Mouse (Mus musculus) stomach, embryonic 16.5 days (tissue): Measurements from ENCODE around the gene Fndc3b. TPM values are rescaled to one million over a fixed set of nuclear protein-coding genes. Genes with fewer than 3 reads are reported as not detected.
"Not testable (repeated sequence)": the region's sequence is repeated elsewhere in the genome, so short reads cannot be mapped to it uniquely, and the experiment has no call there.

ENCODE experiments used
- ATAC-seq: fragments of 200-750 bp; cut with Nextera tagmentation; 2 replicates; pipeline ENCODE4 v1.8.0; 2017; ENCODE audit warnings: moderate number of reproducible peaks, moderate TSS enrichment; ENCODE audit not compliant: insufficient read depth, low FRiP score
- H3K27ac ChIP-seq: fragments of 300-500 bp; sonication (generic); 2 replicates; pipeline ENCODE4 v1.5.1; 2014; ENCODE audit warnings: low read length
- H3K27me3 ChIP-seq: fragments of 300-500 bp; sonication (generic); 2 replicates; pipeline ENCODE4 v1.6.1; 2014; ENCODE audit warnings: low read length, control low read depth, mixed read lengths; ENCODE audit not compliant: control insufficient read depth, insufficient read depth
- H3K36me3 ChIP-seq: fragments of 300-500 bp; sonication (generic); 2 replicates; pipeline ENCODE4 v1.6.1; 2014; ENCODE audit warnings: low read length; ENCODE audit not compliant: control insufficient read depth, insufficient read depth
- H3K4me1 ChIP-seq: fragments of 300-500 bp; sonication (generic); 2 replicates; pipeline ENCODE4 v1.6.1; 2014; ENCODE audit warnings: low read length, control low read depth, mixed read lengths; ENCODE audit not compliant: control insufficient read depth, insufficient read depth
- H3K4me2 ChIP-seq: fragments of 300-500 bp; sonication (generic); 2 replicates; pipeline ENCODE4 v1.6.1; 2014; ENCODE audit warnings: low read depth, low read length, mixed read lengths
- H3K4me3 ChIP-seq: fragments of 300-500 bp; sonication (generic); replicated peaks from 2 replicates; pipeline ENCODE4 v1.5.1; 2014; ENCODE audit warnings: mild to moderate bottlenecking, low read length
- H3K9ac ChIP-seq: fragments of 300-500 bp; sonication (generic); 2 replicates; pipeline ENCODE4 v1.6.1; 2014; ENCODE audit warnings: low read length
- H3K9me3 ChIP-seq: fragments of 300-500 bp; sonication (generic); replicated peaks from 2 replicates; pipeline ENCODE4 v1.6.1; 2016; ENCODE audit warnings: low read length, control low read depth; ENCODE audit not compliant: control insufficient read depth
- WGBS: fragments of 180-500 bp; shearing (Covaris S2); extraction: QIAGEN DNeasy Blood & Tissue Kit; methylation state at CpG from one replicate; pipeline ENCODE4 v1.1.7; 2014; 5-methylcytosine and 5-hydroxymethylcytosine counted together
- polyA plus RNA-seq: library from polyadenylated mRNA; unstranded; fragments of >200 nt; fragmentation: Nextera tagmentation; extraction: Ambion mirVana; gene quantifications from 2 replicates; pipeline ENCODE4 v1.2.1, GENCODE M21; 2015

Gene Fndc3b
- polyA plus RNA-seq, 1 experiment from 2014 or later: 28.6 TPM

DNA sequence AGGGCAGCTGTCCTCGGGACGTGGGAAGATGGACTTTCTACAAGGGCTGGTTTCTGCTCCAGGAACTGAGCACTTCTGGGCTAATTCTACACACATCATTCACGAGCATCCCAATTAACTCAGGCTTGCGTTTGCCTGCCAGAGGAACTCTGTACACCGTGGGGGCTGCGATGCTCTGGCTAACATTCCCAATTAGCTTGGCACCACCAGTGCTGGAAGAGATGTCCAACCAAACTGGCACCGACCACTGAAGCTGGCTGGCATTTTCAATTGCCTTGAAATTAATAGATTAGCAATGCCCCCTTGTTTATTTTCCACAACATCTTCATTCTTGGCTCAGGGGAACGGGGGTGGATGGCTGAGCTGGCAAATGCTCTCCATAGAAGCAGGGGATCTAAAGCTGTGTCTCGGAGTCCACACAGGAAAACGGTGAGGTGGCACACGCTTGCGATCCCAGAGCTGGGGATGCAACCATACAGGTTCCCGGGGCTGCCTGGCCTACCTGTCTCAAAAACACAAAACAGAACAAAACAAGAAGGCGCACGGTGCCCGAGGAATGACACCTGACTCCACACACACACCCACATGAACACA is 232.4 kb downstream of the Fndc3b start:
- Histone ChIP-seq H3K27ac (no peak overlapping the region), H3K4me3 (no peak overlapping the region), H3K36me3 (peaks cover 10% of the 10 kb centered on the region), H3K4me1 (no peaks in the 10 kb centered on the region), H3K4me2 (no peak overlapping the region), H3K9me3 (no peaks in the 10 kb centered on the region), H3K27me3 (no peaks in the 10 kb centered on the region), H3K9ac (no peak overlapping the region)
- 88% methylated on average over 16 of the region's 16 CpGs for WGBS
- ATAC-seq: no peak

- not testable (repeated sequence) for ATAC-seq, H3K9ac ChIP-seq, H3K27ac ChIP-seq, H3K4me2 ChIP-seq, H3K4me1 ChIP-seq, H3K27me3 ChIP-seq, H3K4me3 ChIP-seq, H3K9me3 ChIP-seq
- peaks cover 17% of the 10 kb centered on the region for H3K36me3 ChIP-seq
- 88% methylated on average over 3 of the region's 3 CpGs for WGBS
These were observed 233.4 kb downstream of the Fndc3b start for GRCm38 (mm10) chr3:27477749-27478148.

DNA sequence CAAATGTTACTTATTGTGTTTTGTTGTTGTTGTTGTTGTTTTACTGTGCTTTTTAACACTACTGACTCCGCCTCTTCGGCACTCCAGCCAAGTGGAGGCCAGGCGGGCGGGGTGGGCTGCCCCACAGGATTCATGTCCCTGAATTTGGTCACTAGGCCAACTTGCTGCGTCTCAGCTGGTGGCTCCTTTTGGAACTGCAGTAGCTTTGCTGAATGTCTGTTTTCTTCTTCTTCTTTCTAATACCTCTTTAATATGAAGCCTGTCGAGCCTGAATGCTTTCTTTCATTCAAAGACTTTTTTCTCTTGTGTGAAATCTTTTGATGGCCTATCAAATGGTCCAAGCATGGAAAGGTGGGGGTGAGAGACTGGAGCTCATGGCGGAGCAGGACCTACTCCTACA is 235.2 kb downstream of the Fndc3b start:
- Histone ChIP-seq H3K27ac (no peak overlapping the region), H3K9ac (no peak overlapping the region), H3K9me3 (no peaks in the 10 kb centered on the region; the same call in 1 of the 2 replicates), H3K4me1 (no peaks in the 10 kb centered on the region), H3K27me3 (no peaks in the 10 kb centered on the region), H3K4me3 (no peak overlapping the region), H3K4me2 (no peak overlapping the region), H3K36me3 (peaks cover 17% of the 10 kb centered on the region)
- no peak for ATAC-seq
- 86% methylated on average over 7 of the region's 7 CpGs for WGBS

DNA sequence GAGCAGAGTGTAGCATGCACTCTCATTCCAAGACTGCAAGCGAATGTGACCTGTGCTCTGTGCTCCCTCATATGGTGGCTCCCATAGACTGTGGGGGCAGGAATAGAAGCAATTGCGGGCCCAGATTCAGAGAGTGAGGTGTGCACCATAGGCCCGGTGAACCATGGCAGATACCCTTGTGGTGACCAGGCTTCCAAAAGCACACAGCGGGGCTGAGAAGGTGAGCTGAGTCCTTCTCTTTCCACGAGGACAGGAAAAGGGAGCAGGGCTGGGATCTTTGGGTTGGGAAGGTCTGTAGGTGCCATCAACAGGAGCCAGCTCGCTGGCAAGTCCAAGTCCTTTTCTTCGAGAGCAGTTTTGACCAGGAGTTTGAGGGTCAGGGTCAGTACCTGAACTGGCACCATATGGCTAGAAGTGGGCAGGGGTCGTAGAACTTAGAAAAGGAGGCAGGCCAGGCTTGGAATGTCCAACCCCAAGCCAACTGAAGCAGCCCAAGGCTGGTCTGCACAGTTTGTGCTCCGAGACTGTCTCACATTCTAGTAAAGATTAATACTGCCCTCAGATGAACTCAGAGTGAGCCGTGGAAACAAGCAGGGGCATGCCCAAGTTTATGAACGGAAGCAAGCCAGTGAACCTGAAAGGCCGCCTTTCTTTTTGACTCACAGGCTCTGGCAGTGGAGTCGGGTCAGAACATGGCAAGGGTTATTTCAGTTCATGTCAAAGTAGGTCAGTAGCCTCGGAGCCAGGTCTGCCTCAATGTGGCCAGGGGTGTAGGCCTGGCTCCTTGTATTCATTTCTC is 237.1 kb downstream of the Fndc3b start:
- ATAC-seq: no peak
- no peaks in the 10 kb centered on the region for H3K27me3 ChIP-seq
- WGBS: 88% methylated on average over 14 of the region's 14 CpGs

DNA sequence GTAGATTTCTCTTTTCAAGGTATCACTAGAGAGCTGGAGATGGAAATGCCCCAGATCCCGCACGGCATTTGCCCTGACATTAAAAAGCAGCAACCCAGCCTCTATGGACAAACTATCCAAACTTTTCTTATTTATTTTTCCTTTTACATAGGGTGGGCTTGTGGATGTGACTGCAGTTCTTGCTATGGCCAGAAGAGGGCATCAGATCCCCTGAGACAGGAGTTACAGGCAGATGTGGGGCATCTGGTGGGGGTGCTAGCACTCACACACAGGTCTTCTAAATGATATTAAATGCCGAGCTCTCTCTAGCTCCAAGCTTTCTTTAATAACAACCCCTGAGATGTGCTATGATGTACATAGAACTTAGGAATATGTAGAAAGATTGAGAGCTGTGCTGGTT is 238.3 kb downstream of the Fndc3b start:
- Histone ChIP-seq H3K4me2 (no peak overlapping the region), H3K9ac (no peak overlapping the region), H3K9me3 (no peaks in the 10 kb centered on the region; the same call in 1 of the 2 replicates), H3K4me1 (no peaks in the 10 kb centered on the region), H3K27ac (no peak overlapping the region), H3K36me3 (peaks cover 17% of the 10 kb centered on the region), H3K4me3 (no peak overlapping the region), H3K27me3 (no peaks in the 10 kb centered on the region)
- WGBS: 95% methylated on average over 3 of the region's 3 CpGs
- ATAC-seq: no peak

More for the DNA sequence above, 237.1 kb downstream of the Fndc3b start:
- Histone ChIP-seq H3K4me2 (no peak overlapping the region), H3K27ac (no peak overlapping the region), H3K9ac (no peak overlapping the region), H3K4me1 (no peaks in the 10 kb centered on the region), H3K9me3 (no peaks in the 10 kb centered on the region; the same call in 1 of the 2 replicates), H3K4me3 (no peak overlapping the region), H3K36me3 (peaks cover 17% of the 10 kb centered on the region)

DNA sequence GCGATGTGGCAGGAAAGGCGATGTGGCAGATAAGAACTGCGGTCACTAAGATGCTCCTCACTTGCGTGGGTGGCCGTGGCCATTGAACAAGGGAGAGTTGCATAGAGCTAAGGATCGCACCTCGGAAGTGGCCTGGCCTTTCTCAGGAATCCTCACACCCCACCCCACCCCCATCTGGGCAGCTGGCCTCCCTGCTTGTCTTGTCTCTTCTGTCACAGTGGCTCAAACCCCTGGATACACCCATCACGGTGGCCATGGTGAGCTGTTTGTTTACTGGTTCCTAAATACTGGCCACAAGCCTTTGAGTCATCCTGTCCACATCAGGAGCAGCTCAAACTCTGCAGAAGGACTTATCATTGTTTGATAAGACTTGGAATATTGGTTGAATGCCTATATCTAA is 240.3 kb downstream of the Fndc3b start:
- Histone ChIP-seq H3K36me3 (peaks cover 17% of the 10 kb centered on the region), H3K4me1 (no peaks in the 10 kb centered on the region), H3K27ac (no peak overlapping the region), H3K4me3 (no peak overlapping the region), H3K4me2 (no peak overlapping the region), H3K27me3 (no peaks in the 10 kb centered on the region), H3K9ac (no peak overlapping the region), H3K9me3 (no peaks in the 10 kb centered on the region; the same call in 1 of the 2 replicates)
- WGBS: 77% methylated on average over 8 of the region's 8 CpGs
- ATAC-seq: no peak

- Histone ChIP-seq H3K4me1 (no peaks in the 10 kb centered on the region), H3K27ac (no peak overlapping the region), H3K4me2 (no peak overlapping the region), H3K9me3 (no peaks in the 10 kb centered on the region; the same call in 1 of the 2 replicates), H3K27me3 (no peaks in the 10 kb centered on the region), H3K4me3 (no peak overlapping the region), H3K36me3 (peaks cover 17% of the 10 kb centered on the region), H3K9ac (no peak overlapping the region)
- ATAC-seq: no peak
- 86% methylated on average over 8 of the region's 8 CpGs for WGBS
These were observed 241.1 kb downstream of the Fndc3b start for GRCm38 (mm10) chr3:27469971-27470370.

- no peaks in the 10 kb centered on the region for H3K4me1 ChIP-seq
- H3K27ac ChIP-seq: no peak overlapping the region
- no peak overlapping the region for H3K4me2 ChIP-seq
- no peaks in the 10 kb centered on the region for H3K27me3 ChIP-seq
- no peaks in the 10 kb centered on the region for H3K9me3 ChIP-seq
- no peak overlapping the region for H3K9ac ChIP-seq
- no peak overlapping the region for H3K4me3 ChIP-seq
- peaks cover 8% of the 10 kb centered on the region for H3K36me3 ChIP-seq
- ATAC-seq: no peak
- WGBS: 68% methylated on average over 11 of the region's 11 CpGs
These were observed 243.5 kb downstream of the Fndc3b start for GRCm38 (mm10) chr3:27467505-27468020.

- Histone ChIP-seq H3K36me3 (peaks cover 11% of the 10 kb centered on the region), H3K27ac (no peak overlapping the region), H3K4me2 (no peak overlapping the region), H3K27me3 (no peaks in the 10 kb centered on the region), H3K4me1 (no peaks in the 10 kb centered on the region), H3K9me3 (no peaks in the 10 kb centered on the region), H3K9ac (no peak overlapping the region), H3K4me3 (no peak overlapping the region)
- ATAC-seq: no peak
- 74% methylated on average over 7 of the region's 7 CpGs for WGBS
These were observed 244.7 kb downstream of the Fndc3b start for GRCm38 (mm10) chr3:27466297-27466901.
